Comparison of ENCODE assay signal across 27 mouse cellular contexts in genomic region chr16:33015986-33016385, GRCm38 (mm10). TPM values are rescaled to one million over a fixed set of nuclear protein-coding genes. Genes with fewer than 3 reads are reported as not detected.
DNase-seq lines count a peak whose midpoint lies in the region; ATAC-seq and TF ChIP-seq lines count a peak whose summit lies in the region.
"Had no signal": no experiment of that assay in that cellular context is flagged by ENCODE, and none has a peak within 500 bp of the region (broad histone marks: within the 10 kb centered on the region; RNA-seq: fewer than 3 reads in every experiment).

No protein-coding gene starts in this region.

- no peak overlapping the region for H3K27ac ChIP-seq in MEL (ENCODE audit: control insufficient read depth, low read depth, low read length)
- no peak overlapping the region for H3K27ac ChIP-seq in forebrain, embryonic 13.5 days
- H3K27ac ChIP-seq: embryonic facial prominence, embryonic 13.5 days; embryonic facial prominence, embryonic 15.5 days; forebrain, embryonic 10.5 days; forebrain, embryonic 12.5 days; forebrain, embryonic 15.5 days had no signal

- no peak overlapping the region for H3K4me3 ChIP-seq in MEL (ENCODE audit: control insufficient read depth in 1 of 2, insufficient read depth in 1 of 2, low read depth in 2 of 2, low read length in 2 of 2)
- no peak overlapping the region for H3K4me3 ChIP-seq in forebrain, embryonic 13.5 days
- H3K4me3 ChIP-seq: embryonic facial prominence, embryonic 13.5 days; embryonic facial prominence, embryonic 15.5 days; erythroblast, embryonic 14.5 days; forebrain, embryonic 10.5 days; forebrain, embryonic 12.5 days; forebrain, embryonic 15.5 days had no signal

- peak; percentile 56 for DNase-seq in heart, adult 11 months
- no peak for DNase-seq in heart, adult 18-20 months
- DNase-seq in MEL (ENCODE audit: low read depth, low spot score): peak; percentile 62
- no peak for DNase-seq in layer of hippocampus, adult 18-20 months (ENCODE audit: low spot score in 2 of 2)
- DNase-seq: adrenal gland, adult 8-10 months; adrenal gland, postnatal 14 days; adrenal gland, postnatal 36 days; B cell, adult 2 months; cerebellum, adult 11-12 months; cerebellum, adult 2 months; cerebellum, adult 9-10 months; cerebellum, postnatal 10 days; cerebellum, postnatal 25 days; forebrain, postnatal 0 days had no signal

- TF ChIP-seq EP300 in MEL (IDR thresholded peaks at IDR 0.05; ENCODE audit: low read depth in 1 of 2, low read length in 2 of 2): no peak

- no peak for TF ChIP-seq RAD21 in MEL (IDR thresholded peaks at IDR 0.05; ENCODE audit: low read depth, low read length)

- no peak for TF ChIP-seq POLR2A in MEL (IDR thresholded peaks at IDR 0.05; ENCODE audit: control insufficient read depth in 1 of 2, insufficient read depth in 1 of 2, low read depth in 1 of 2, low read length in 2 of 2, poor library complexity in 1 of 2)

- peaks cover 1 to 7% of the 10 kb centered on the region in 2 experiments; a peak in 3 of 4 replicates for H3K4me1 ChIP-seq in MEL (ENCODE audit: control insufficient read depth in 1 of 2, insufficient read depth in 2 of 2, low read length in 2 of 2)
- no peaks in the 10 kb centered on the region for H3K4me1 ChIP-seq in forebrain, embryonic 13.5 days
- H3K4me1 ChIP-seq: embryonic facial prominence, embryonic 13.5 days; embryonic facial prominence, embryonic 15.5 days; forebrain, embryonic 10.5 days; forebrain, embryonic 12.5 days; forebrain, embryonic 15.5 days had no signal

- H3K9me3 ChIP-seq in MEL (replicated peaks; ENCODE audit: insufficient read depth, low read length): no peaks in the 10 kb centered on the region
- H3K9me3 ChIP-seq in forebrain, embryonic 13.5 days (replicated peaks): no peaks in the 10 kb centered on the region
- H3K9me3 ChIP-seq: embryonic facial prominence, embryonic 13.5 days; embryonic facial prominence, embryonic 15.5 days; forebrain, embryonic 10.5 days; forebrain, embryonic 12.5 days; forebrain, embryonic 15.5 days; G1E had no signal

- no peak overlapping the region for H3K9ac ChIP-seq in MEL (ENCODE audit: control insufficient read depth, low read depth, low read length, poor library complexity, severe bottlenecking)
- H3K9ac ChIP-seq in forebrain, embryonic 13.5 days: no peak overlapping the region
- H3K9ac ChIP-seq: embryonic facial prominence, embryonic 13.5 days; embryonic facial prominence, embryonic 15.5 days; forebrain, embryonic 12.5 days; forebrain, embryonic 15.5 days; forebrain, postnatal 0 days had no signal

- H3K27me3 ChIP-seq in MEL (ENCODE audit: control insufficient read depth in 1 of 2, insufficient read depth in 2 of 2, low read length in 2 of 2): no peaks in the 10 kb centered on the region
- H3K27me3 ChIP-seq in forebrain, embryonic 13.5 days: no peaks in the 10 kb centered on the region
- H3K27me3 ChIP-seq: CH12.LX; embryonic facial prominence, embryonic 13.5 days; embryonic facial prominence, embryonic 15.5 days; forebrain, embryonic 12.5 days; forebrain, embryonic 15.5 days; Patski had no signal

- ATAC-seq in megakaryocyte progenitor cell, adult 5-6 weeks (replicated peaks; ENCODE audit: poor library complexity): peak; percentile 58
- no peak for ATAC-seq in forebrain, embryonic 13.5 days
- ATAC-seq: activated CD4-positive, CD25-positive, alpha-beta regulatory T cell, adult 4 months; CD4-positive, CD25-positive, alpha-beta regulatory T cell, adult 4 months; forebrain, embryonic 15.5 days; forebrain, postnatal 0 days; Patski had no signal

- 85% methylated on average over 2 of the region's 2 CpGs for WGBS in forebrain, embryonic 13.5 days

- TF ChIP-seq CTCF in MEL (IDR thresholded peaks at IDR 0.05 in 2 of 3, conservative IDR thresholded peaks at IDR 0.05 in 1 of 3; ENCODE audit: control insufficient read depth in 1 of 3, insufficient read depth in 1 of 3, low read depth in 2 of 3, low read length in 3 of 3, poor library complexity in 1 of 3, severe bottlenecking in 1 of 3): no peak

- H3K4me2 ChIP-seq in forebrain, embryonic 13.5 days: no peak overlapping the region
- H3K4me2 ChIP-seq: embryonic facial prominence, embryonic 13.5 days; embryonic facial prominence, embryonic 15.5 days; forebrain, embryonic 12.5 days; forebrain, embryonic 15.5 days had no signal

- H3K36me3 ChIP-seq in MEL (ENCODE audit: control insufficient read depth in 1 of 2, insufficient read depth in 2 of 2, low read length in 2 of 2): peaks cover 1 to 5% of the 10 kb centered on the region in 2 experiments; a peak in 3 of 4 replicates
- peaks cover 47% of the 10 kb centered on the region for H3K36me3 ChIP-seq in forebrain, embryonic 13.5 days (ENCODE audit: poor library complexity, severe bottlenecking)

- no peaks in the 10 kb centered on the region for H3K79me2 ChIP-seq in MEL (ENCODE audit: control insufficient read depth, insufficient read depth, low read length, poor library complexity)

TF ChIP-seq in MEL, 35 proteins besides CTCF, POLR2A, EP300 and RAD21:
- TF ChIP-seq ZNF384 (IDR thresholded peaks at IDR 0.05; ENCODE audit: low read depth, low read length): peak; percentile 83
- no peak for TF ChIP-seq MYC (IDR thresholded peaks at IDR 0.05; ENCODE audit: low read depth, low read length)

RNA-seq across cellular contexts. Expression of gene Iqcg, which starts 40.0 kb away (rescaled TPM):
- under 1 TPM; 0.49 to 0.62 TPM for total RNA-seq in heart, adult 18-20 months (2021)
- 13.6 and 15.0 TPM in 2 replicates for total RNA-seq in MEL (2012; rRNA removed)
- 10 to 100 TPM in 1 of 2 experiments, not detected in 1; 40.4 TPM for polyA plus RNA-seq in MEL (2012; ENCODE audit: insufficient read depth in 1 of 2, insufficient read length in 2 of 2, low read depth in 1 of 2, low replicate concordance in 2 of 2, missing spikeins in 1 of 2)
- total RNA-seq in megakaryocyte progenitor cell, adult 5-6 weeks (2015): 1.3 and 2.5 TPM in 2 replicates
- 2.5 and 6.6 TPM in 2 replicates for total RNA-seq in megakaryocyte progenitor cell, adult 5-6 weeks (2017)
- polyA plus RNA-seq in forebrain, embryonic 13.5 days (2015; fragmentation: Nextera tagmentation; extraction: Ambion mirVana): 4.0 and 5.4 TPM in 2 replicates
- 1 to 10 TPM; 3.8 to 7.0 TPM for total RNA-seq in layer of hippocampus, adult 18-20 months (2021)

RNA-seq across cellular contexts. Expression of gene Rpl35a, which starts 40.3 kb away (rescaled TPM):
- total RNA-seq in heart, adult 18-20 months (2021): 100 to 1,000 TPM; 354 to 362 TPM
- 2,034 and 2,314 TPM in 2 replicates for total RNA-seq in MEL (2012; rRNA removed)
- 1,000 to 10,000 TPM in 1 of 2 experiments, not detected in 1; 1,572 TPM for polyA plus RNA-seq in MEL (2012; ENCODE audit: insufficient read depth in 1 of 2, insufficient read length in 2 of 2, low read depth in 1 of 2, low replicate concordance in 2 of 2, missing spikeins in 1 of 2)
- total RNA-seq in megakaryocyte progenitor cell, adult 5-6 weeks (2015): 2,569 and 2,723 TPM in 2 replicates
- total RNA-seq in megakaryocyte progenitor cell, adult 5-6 weeks (2017): 1,815 and 2,269 TPM in 2 replicates
- 664 and 784 TPM in 2 replicates for polyA plus RNA-seq in forebrain, embryonic 13.5 days (2015; fragmentation: Nextera tagmentation; extraction: Ambion mirVana)
- total RNA-seq in layer of hippocampus, adult 18-20 months (2021): 100 to 1,000 TPM; 342 to 348 TPM

RNA-seq across cellular contexts. Expression of gene Lmln, which starts 46.3 kb away (rescaled TPM):
- total RNA-seq in heart, adult 18-20 months (2021): 1 to 10 TPM; 2.1 to 2.7 TPM
- total RNA-seq in MEL (2012; rRNA removed): 2.0 and 2.7 TPM in 2 replicates
- 1 to 10 TPM in 1 of 2 experiments, not detected in 1; 3.8 TPM for polyA plus RNA-seq in MEL (2012; ENCODE audit: insufficient read depth in 1 of 2, insufficient read length in 2 of 2, low read depth in 1 of 2, low replicate concordance in 2 of 2, missing spikeins in 1 of 2)
- 1.4 and 2.0 TPM in 2 replicates for total RNA-seq in megakaryocyte progenitor cell, adult 5-6 weeks (2015)
- total RNA-seq in megakaryocyte progenitor cell, adult 5-6 weeks (2017): 2.4 and 4.6 TPM in 2 replicates
- polyA plus RNA-seq in forebrain, embryonic 13.5 days (2015; fragmentation: Nextera tagmentation; extraction: Ambion mirVana): 3.2 and 3.4 TPM in 2 replicates
- 10 to 100 TPM; 15.2 to 18.5 TPM for total RNA-seq in layer of hippocampus, adult 18-20 months (2021)

Comparison
In these comparisons a context has a peak if more than half of its experiments do, and no peak if none do; other contexts are left out.
1. DNase-seq: peak in heart, adult 11 months (single experiment) and MEL (single experiment); none in heart, adult 18-20 months (0 of 2) and layer of hippocampus, adult 18-20 months (0 of 2).